Mouse (Mus musculus): ENCODE results near the gene Apol9a.

Gene Apol9a

GRCm38 (mm10) chr15:77367504-77367903 lies 43.4 kb downstream of the Apol9a start:
- TF ChIP-seq GATA4 (IDR thresholded peaks at IDR 0.05; ENCODE audit: insufficient replicate concordance, low read length) = no peak

GRCm38 (mm10) chr15:77366706-77367484 lies 44.0 kb downstream of the Apol9a start:
- TF ChIP-seq GATA4 (IDR thresholded peaks at IDR 0.05; ENCODE audit: insufficient replicate concordance, low read length) = no peak

GRCm38 (mm10) chr15:77365700-77366570 lies 45.0 kb downstream of the Apol9a start:
- TF ChIP-seq GATA4 (IDR thresholded peaks at IDR 0.05; ENCODE audit: insufficient replicate concordance, low read length) = no peak

- TF ChIP-seq GATA4 (IDR thresholded peaks at IDR 0.05; ENCODE audit: insufficient replicate concordance, low read length) = no peak
Observed at GRCm38 (mm10) chr15:77364026-77364425, 46.9 kb downstream of the Apol9a start.

DNA sequence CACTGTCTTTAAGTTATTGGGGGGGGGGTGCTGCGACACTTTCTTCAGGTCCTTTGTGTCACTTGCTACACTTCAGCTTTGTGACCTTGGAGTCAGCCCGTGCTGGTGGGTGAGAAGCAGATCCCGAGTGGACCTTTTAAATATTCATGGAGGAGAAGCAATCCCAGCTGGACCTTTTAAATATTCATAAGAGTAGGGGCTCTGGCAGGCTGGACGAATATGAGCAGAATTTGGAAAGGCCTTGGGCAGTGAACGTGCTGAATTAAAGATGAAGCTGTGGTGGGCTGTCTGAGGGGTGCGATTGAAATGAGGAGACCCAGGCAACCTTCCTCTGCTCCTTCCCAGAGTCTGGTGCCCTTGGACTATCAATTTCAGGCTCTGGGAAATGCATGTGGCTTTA lies 47.4 kb downstream of the Apol9a start:
- TF ChIP-seq GATA4 (IDR thresholded peaks at IDR 0.05; ENCODE audit: insufficient replicate concordance, low read length) = no peak

- TF ChIP-seq GATA4 (IDR thresholded peaks at IDR 0.05; ENCODE audit: insufficient replicate concordance, low read length) = no peak
Observed at GRCm38 (mm10) chr15:77362952-77363351, 48.0 kb downstream of the Apol9a start.

DNA sequence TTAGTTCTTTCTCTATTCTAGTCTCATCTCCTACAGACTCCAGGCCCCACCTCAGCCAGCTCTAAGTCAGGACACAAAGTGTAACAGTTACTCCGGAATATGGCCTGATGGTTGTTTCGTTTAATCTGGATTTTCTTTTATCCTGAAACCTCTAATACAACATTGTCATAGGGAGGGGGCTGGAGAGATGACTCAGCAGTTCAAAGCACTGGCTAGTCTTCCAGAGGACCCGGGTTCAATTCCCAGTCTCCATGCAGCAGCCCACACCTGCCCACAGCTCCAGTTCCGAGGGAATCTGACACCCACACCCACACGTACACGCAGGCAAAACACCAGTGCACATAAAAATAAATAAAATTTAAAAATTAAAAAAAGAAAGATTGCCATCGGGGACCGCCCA lies 51.0 kb downstream of the Apol9a start:
- no peak for TF ChIP-seq GATA4 (IDR thresholded peaks at IDR 0.05; ENCODE audit: insufficient replicate concordance, low read length)

GRCm38 (mm10) chr15:77359486-77359885 lies 51.4 kb downstream of the Apol9a start:
- TF ChIP-seq GATA4 (IDR thresholded peaks at IDR 0.05; ENCODE audit: insufficient replicate concordance, low read length) = no peak

- TF ChIP-seq GATA4 (IDR thresholded peaks at IDR 0.05; ENCODE audit: insufficient replicate concordance, low read length) = no peak
Observed at GRCm38 (mm10) chr15:77359084-77359483, 51.9 kb downstream of the Apol9a start.

DNA sequence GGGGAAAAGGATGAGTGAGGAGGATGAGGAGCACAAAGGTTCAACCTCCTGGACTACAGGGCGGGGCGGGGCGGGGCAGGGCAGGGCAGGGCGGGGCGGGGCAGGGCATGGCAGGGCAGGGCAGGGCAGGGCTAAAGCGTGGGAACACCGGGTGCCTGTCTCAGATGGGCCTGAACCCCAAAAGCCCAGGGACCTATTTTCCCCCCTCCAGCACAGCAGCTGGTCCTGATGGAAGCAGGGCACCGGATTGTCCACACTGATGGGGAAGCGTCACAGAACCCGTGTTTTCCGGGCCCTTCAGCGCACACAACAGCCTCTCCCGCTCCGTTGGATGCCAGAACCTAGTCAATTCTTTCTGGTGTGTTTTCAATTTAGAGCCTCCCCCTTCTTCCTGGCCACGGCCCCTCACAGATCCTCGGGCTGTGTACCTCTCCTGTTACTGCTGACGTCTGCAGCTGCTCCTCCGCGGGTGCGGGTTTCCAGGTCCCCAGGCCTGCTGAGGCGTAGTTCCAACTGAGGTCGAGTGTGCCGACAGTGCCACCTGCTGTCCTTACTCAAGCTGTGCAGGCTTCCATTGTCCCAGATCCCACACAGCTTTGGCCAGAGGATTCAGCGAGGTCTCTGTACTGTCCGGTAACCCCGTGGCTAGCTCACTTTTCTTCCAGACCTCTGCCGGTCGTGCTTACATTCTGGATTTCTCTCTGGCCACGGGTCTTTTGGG lies 52.5 kb downstream of the Apol9a start:
- TF ChIP-seq GATA4 (IDR thresholded peaks at IDR 0.05; ENCODE audit: insufficient replicate concordance, low read length) = no peak

- TF ChIP-seq GATA4 (IDR thresholded peaks at IDR 0.05; ENCODE audit: insufficient replicate concordance, low read length) = no peak
Observed at GRCm38 (mm10) chr15:77356248-77356810, 54.6 kb downstream of the Apol9a start.

- no peak for TF ChIP-seq GATA4 (IDR thresholded peaks at IDR 0.05; ENCODE audit: insufficient replicate concordance, low read length)
Observed at GRCm38 (mm10) chr15:77354848-77355551, 55.9 kb downstream of the Apol9a start.

- TF ChIP-seq GATA4 (IDR thresholded peaks at IDR 0.05; ENCODE audit: insufficient replicate concordance, low read length) = no peak
Observed at GRCm38 (mm10) chr15:77354496-77354847, 56.5 kb downstream of the Apol9a start.
